Mouse (Mus musculus): ENCODE data around the gene Ifrd1.

Ifrd1 gene

GRCm38 (mm10) chr12:40243241-40243640 lies 5.1 kb downstream of the Ifrd1 start:
- DNase-seq (ENCODE audit: low spot score in 2 of 2): no peak

DNA sequence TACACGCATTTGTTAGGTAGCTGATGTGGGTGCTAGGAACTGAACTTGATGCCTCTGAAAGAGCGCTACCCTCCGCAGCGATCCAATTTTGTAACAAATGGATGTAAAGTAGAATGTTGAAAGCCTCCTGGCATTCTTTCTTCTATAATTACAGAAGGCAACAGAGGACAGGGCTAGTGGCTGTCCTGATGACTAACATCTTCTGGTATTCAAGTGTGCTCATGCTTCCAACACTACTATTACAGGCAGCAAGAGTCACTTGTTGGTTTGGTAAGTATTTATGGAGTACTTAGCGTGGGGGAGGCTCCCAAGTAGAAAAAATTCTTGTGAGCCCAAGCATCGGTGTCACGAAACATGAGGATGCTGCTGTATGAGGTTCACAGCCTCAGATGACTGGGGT lies 9.1 kb downstream of the Ifrd1 start:
- no peak for DNase-seq (ENCODE audit: low spot score in 2 of 2)

- no peak for DNase-seq (ENCODE audit: low spot score in 2 of 2)
Measured at GRCm38 (mm10) chr12:40232231-40232630, 16.1 kb downstream of the Ifrd1 start.

DNA sequence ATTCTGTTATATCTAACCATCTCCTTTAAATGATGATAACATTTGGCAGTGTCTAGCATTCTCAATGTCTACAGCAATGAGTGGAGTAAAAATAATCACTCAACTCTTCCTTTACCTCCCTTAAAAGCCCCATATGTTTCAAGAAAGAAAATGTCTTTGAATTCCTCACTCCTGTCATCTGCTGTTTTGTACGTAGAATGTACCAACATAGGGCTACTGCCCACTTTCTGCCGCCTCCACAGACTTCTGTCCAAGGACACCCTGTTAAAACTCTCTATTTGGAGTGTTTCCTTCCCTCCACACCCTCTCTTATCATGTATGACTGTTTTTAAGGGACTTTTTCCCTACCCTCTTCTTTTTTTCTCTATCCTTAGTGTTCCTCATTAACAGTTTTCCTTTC lies 16.7 kb downstream of the Ifrd1 start:
- DNase-seq (ENCODE audit: low spot score in 2 of 2): no peak

DNA sequence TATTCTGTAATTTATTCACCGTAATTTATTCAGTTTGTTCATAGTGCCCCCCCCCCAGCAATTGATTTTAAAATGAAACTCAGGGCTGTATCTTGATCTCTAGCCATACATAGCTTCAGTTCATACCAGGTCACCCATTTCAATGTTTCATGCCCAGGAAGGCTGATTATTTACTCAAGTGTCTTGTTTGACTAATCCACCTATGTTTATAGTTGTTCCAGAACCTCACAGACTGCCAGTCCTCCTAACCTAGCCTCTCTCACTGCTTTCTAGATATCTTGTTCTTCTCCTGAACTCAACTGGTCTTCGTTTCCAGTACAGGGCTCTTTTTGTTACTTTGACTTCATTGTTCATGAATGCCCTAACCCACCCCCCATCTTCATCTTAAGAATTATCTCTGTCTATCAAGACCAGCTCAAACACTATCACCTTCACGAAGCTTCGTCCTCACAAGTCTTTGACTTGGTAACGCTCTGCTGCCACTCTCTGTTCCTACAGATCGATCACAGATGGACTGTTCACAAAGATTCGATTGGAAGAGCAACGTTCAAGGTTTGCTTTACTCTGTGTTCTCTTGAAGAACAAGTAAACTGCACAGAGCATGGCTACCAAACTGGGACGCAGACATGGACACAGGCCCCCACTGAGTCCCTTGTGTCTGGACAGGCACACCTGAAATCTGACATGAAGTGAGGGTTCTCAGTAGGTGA lies 24.0 kb downstream of the Ifrd1 start:
- no peak for DNase-seq (ENCODE audit: low spot score in 2 of 2)

- no peak for DNase-seq (ENCODE audit: low spot score in 2 of 2)
Measured at GRCm38 (mm10) chr12:40223676-40224075, 24.6 kb downstream of the Ifrd1 start.

GRCm38 (mm10) chr12:40223082-40223619 lies 25.2 kb downstream of the Ifrd1 start:
- DNase-seq (ENCODE audit: low spot score in 2 of 2): peak; percentile 98

DNA sequence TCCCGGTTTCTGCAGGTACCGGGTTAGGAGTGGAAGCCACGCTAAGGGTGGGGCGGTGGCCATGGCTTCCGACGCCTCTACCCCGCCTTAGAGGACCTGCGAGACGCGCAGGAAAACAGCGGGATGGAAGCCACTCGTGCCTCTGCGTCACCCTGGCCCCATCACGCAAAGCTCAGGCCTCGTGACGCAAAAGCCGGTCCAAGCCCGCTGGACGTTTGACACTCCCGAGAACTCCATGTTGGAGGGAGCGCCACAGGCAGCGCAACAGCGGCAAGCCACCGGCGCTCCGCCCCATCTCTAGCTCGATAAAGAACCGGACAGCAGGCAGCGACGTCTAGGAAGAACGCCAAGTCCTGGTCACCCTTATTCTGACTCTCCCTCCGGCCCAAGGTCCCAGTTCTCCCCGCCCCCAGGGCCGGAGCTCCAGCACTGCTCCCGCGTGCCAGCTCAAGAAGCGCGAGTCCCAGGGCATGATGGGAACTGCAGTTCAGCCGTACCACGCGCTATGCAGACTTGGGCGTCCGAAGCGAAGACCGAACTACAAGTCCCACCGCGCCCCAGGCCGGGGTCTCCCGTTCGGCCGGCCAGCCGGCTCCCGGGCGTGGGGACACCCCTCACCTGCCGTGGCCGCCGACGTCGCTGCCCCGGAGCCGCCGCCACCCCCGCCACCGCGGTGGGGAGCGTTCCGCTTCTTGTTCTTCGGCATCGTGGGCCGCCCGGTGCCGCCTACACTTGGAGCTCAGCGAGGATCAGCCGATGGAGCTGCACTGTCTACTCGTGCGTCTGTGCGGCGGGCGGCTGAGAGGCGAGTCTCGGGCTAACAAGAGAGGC lies 25.8 kb downstream of the Ifrd1 start:
- DNase-seq (ENCODE audit: low spot score in 2 of 2): peak; percentile 91 to 94

GRCm38 (mm10) chr12:40221611-40222010 lies 26.7 kb downstream of the Ifrd1 start:
- DNase-seq (ENCODE audit: low spot score in 2 of 2): no peak

DNA sequence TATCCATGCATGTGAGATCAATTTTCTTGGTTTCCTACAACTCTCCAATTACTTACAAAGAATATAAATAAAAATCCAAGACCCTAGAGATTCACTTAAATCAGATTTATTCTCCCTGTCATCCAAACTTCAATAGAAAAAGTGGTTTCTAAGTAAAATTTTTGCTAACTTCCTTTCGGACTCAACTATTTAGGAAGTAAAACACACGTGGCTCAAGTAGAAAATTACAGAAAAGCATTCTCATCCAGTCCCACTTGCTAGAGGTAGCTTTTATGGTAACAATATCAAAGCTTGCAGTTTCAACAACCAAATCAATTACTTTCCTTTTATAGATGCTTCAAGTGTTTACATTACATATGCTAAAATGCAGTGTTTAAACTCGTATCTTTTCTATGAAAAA lies 27.4 kb downstream of the Ifrd1 start:
- DNase-seq (ENCODE audit: low spot score in 2 of 2): no peak

GRCm38 (mm10) chr12:40220001-40220570 lies 28.2 kb downstream of the Ifrd1 start:
- no peak for DNase-seq (ENCODE audit: low spot score in 2 of 2)

DNA sequence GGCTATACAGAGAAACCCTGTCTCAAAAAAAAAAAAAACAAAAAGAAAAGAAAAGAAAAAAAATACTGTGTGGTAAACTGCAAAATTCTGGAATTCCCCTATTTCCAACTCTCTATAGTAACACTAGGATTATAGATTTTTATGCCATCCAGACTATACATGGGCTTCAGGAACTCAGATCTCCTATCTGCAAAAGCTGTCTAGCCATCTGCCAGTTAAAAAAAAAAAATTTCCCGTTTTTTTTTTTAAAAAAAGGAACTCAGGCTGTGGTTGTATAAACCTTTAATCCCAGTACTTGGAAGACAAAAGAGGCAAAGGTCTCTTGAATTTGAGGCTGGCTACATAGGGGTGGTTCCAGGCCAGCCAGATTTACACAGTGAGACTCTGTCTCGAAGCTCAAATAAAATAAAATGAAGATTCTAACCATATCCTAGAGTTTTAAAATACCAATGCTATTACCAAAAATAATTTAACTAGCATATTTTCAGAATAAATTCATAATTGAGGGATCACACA lies 29.8 kb downstream of the Ifrd1 start:
- DNase-seq (ENCODE audit: low spot score in 2 of 2): no peak

- DNase-seq (ENCODE audit: low spot score in 2 of 2): no peak
Measured at GRCm38 (mm10) chr12:40217776-40218175, 30.5 kb downstream of the Ifrd1 start.

DNA sequence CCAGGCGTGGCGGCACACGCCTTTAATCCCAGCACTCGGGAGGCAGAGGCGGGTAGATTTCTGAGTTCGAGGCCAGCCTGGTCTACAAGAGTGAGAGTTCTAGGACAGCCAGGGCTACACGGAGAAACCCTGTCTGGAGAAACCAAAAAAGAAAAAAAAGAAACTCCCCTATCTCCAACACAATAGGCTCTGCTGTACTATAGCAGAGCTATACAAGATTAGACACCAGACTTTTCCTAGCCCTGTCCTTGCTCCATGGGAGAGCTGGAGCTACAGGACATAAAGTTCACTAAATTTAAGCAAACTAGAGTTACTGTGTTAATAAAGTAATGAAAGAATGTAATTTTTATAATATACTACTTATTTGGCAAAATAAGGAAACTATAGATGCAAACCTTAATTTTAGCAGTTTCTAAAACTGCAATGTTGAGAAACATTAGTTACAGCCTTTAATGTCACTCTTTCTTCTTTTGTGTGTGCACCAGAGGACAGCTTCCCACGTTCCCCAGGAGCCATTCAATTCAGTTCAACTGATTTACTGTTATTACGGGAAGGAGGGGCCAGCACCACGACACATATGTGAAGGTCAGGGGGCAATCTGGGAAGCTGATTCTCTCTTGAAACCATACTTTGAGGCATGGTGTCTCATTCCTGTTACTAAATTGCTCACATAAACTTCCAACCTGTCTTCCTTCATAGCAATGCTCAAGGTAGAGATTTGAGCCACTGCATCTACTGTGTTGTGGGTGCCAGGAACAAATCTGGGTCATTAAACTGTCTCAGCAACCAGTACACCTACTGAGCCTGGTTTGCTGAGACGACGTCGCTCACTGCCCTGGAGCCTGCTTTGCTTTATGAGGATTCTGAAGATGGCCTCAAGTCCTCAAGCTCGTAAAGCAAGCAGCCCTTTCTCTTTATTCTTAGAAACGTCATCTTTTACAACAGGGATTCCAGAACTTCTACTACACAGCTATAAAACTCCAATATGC lies 33.1 kb downstream of the Ifrd1 start:
- DNase-seq (ENCODE audit: low spot score in 2 of 2): no peak

DNA sequence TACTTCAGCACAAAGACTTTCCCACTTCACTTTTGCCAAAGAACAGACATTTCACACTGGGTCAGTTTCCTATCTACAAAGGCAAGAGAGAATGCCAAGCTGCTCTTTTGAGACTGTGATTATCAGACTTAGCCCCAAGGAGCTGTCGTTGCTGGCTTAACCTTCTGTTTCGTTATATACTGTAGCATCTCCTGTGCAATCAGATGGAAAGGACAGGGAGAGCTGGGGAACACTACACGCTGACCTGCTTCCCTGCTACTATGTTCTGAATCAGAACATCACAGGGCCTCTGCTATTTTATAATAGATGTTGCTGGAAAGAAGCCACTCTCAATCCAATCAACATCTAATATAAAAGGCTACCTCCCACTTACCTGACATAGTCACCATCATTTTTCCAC lies 39.3 kb downstream of the Ifrd1 start:
- no peak for DNase-seq (ENCODE audit: low spot score in 2 of 2)

DNA sequence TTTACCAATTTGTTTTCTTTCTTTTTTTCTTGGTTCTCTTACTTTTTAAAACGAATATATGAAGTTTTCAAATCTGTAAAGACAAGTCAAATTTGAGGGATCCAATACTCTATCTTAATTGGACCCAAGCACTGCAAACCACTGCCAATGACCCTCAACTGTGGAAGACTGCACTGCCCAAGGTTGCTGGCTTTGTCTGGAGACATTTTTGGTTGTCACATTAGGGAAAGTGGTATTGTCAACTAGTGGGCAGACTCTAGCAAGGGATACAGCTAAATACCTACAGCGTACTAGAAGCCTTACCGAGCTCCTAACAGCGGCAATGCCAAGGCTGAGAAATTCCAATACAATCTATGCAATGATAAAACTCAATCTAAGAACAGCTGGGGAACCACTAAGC lies 40.4 kb downstream of the Ifrd1 start:
- DNase-seq (ENCODE audit: low spot score in 2 of 2): no peak

- DNase-seq (ENCODE audit: low spot score in 2 of 2): no peak
Measured at GRCm38 (mm10) chr12:40202161-40203035, 45.9 kb downstream of the Ifrd1 start.

DNA sequence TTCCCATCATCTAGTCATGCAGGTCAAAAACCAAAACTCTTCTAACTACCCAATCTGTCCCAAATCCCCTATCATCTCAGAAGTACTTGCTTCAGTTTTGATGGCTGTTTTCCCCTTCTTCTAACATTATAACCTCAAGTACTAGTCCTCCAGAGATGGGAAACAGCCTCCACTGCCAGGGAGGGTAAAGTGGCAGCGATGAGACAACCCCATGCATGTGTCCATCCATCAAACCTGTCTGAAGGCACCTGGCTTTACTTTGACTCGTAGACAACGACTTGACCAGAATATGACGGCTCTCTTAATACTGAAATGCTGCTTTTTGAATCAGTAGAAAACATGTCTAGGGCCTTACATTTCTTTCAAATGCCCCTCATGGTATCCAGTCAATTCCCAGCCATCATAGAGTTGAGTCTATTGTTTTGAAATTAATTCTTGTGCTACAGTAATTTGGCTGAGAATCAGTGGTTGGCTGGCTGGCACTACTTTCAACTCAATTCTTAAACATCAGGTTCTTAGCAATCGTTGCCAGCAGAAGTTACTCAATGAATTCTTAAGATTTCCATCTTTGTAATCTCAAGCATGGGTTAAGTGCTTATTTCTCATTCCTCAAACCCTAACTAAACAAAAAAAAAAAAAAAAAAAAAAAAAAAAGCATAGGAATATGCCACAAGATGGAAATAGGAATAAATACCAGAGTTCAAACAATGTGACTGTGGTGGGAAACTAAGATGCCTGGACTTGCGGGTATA lies 47.6 kb downstream of the Ifrd1 start:
- no peak for DNase-seq (ENCODE audit: low spot score in 2 of 2)

GRCm38 (mm10) chr12:40199795-40200402 lies 48.4 kb downstream of the Ifrd1 start:
- DNase-seq (ENCODE audit: low spot score in 2 of 2): peak in 1 of 2 experiments; percentile 27
